Mouse (Mus musculus) midbrain, postnatal 0 days (tissue): ENCODE data around the gene Sgsm2. TPM values are rescaled to one million over a fixed set of nuclear protein-coding genes. Genes with fewer than 3 reads are reported as not detected.

Experiments
- ATAC-seq: fragments of 200-750 bp; cut with Nextera tagmentation; 2 replicates; pipeline ENCODE4 v1.8.0; 2017; ENCODE audit warnings: moderate number of reproducible peaks, mild to moderate bottlenecking, moderate TSS enrichment, moderate library complexity; ENCODE audit not compliant: low FRiP score
- DNase-seq: peaks from one replicate; pipeline ENCODE4 v3.0.0-alpha.2; 2015; ENCODE audit warnings: low spot score
- H3K27ac ChIP-seq: fragments of 300-500 bp; sonication (generic); 2 replicates; pipeline ENCODE4 v1.5.1; 2014; ENCODE audit warnings: low read depth, mild to moderate bottlenecking, low read length, mixed read lengths
- H3K27me3 ChIP-seq: fragments of 300-500 bp; sonication (generic); 2 replicates; pipeline ENCODE4 v1.6.1; 2014; ENCODE audit warnings: low read length, control low read depth, mixed read lengths; ENCODE audit not compliant: insufficient read depth
- H3K36me3 ChIP-seq: fragments of 300-500 bp; sonication (generic); 2 replicates; pipeline ENCODE4 v1.6.1; 2014; ENCODE audit warnings: low read length, control low read depth, mixed read lengths; ENCODE audit not compliant: insufficient read depth
- H3K4me1 ChIP-seq: fragments of 300-500 bp; sonication (generic); 2 replicates; pipeline ENCODE4 v1.6.1; 2014; ENCODE audit warnings: mild to moderate bottlenecking, control low read depth, antibody characterized with exemption, low read length, mixed read lengths; ENCODE audit not compliant: insufficient read depth
- H3K4me2 ChIP-seq: fragments of 300-500 bp; sonication (generic); 2 replicates; pipeline ENCODE4 v1.6.1; 2014; ENCODE audit warnings: low read depth, mild to moderate bottlenecking, low read length, mixed read lengths; ENCODE audit not compliant: poor library complexity, severe bottlenecking
- H3K4me3 ChIP-seq: fragments of 300-500 bp; sonication (generic); 2 replicates; pipeline ENCODE4 v1.5.1; 2014; ENCODE audit warnings: low read depth, mild to moderate bottlenecking, low read length, moderate library complexity
- H3K9ac ChIP-seq: fragments of 300-500 bp; sonication (generic); replicated peaks from 2 replicates; pipeline ENCODE4 v1.6.1; 2014; ENCODE audit warnings: mild to moderate bottlenecking, low read length, moderate library complexity, mixed read lengths; ENCODE audit not compliant: poor library complexity, severe bottlenecking
- H3K9me3 ChIP-seq: fragments of 300-500 bp; sonication (generic); 2 replicates; pipeline ENCODE4 v1.6.1; 2016; ENCODE audit warnings: low read length, control low read depth
- CTCF ChIP-seq: IDR thresholded peaks from 2 replicates; pipeline ENCODE4 v1.5.1; 2016; ENCODE audit warnings: antibody characterized with exemption, mild to moderate bottlenecking
- WGBS: fragments of 180-500 bp; shearing (Covaris S2); extraction: QIAGEN DNeasy Blood & Tissue Kit; methylation state at CpG from one replicate; pipeline ENCODE4 v1.1.7; 2014; 5-methylcytosine and 5-hydroxymethylcytosine counted together
- polyA plus RNA-seq: library from polyadenylated mRNA; unstranded; fragments of >200 nt; fragmentation: Nextera tagmentation; extraction: Ambion mirVana; gene quantifications from 2 replicates; pipeline ENCODE4 v1.2.1, GENCODE M21; 2015
- total RNA-seq: library from RNA; depleted of rRNA; stranded (reverse); fragments of >200 nt; gene quantifications from 2 replicates; pipeline ENCODE4 v1.2.3, GENCODE M21; 2014

Sgsm2 gene
- total and polyA plus RNA-seq, 2 experiments from 2014 or later = 28.8 to 49.1 TPM

DNA sequence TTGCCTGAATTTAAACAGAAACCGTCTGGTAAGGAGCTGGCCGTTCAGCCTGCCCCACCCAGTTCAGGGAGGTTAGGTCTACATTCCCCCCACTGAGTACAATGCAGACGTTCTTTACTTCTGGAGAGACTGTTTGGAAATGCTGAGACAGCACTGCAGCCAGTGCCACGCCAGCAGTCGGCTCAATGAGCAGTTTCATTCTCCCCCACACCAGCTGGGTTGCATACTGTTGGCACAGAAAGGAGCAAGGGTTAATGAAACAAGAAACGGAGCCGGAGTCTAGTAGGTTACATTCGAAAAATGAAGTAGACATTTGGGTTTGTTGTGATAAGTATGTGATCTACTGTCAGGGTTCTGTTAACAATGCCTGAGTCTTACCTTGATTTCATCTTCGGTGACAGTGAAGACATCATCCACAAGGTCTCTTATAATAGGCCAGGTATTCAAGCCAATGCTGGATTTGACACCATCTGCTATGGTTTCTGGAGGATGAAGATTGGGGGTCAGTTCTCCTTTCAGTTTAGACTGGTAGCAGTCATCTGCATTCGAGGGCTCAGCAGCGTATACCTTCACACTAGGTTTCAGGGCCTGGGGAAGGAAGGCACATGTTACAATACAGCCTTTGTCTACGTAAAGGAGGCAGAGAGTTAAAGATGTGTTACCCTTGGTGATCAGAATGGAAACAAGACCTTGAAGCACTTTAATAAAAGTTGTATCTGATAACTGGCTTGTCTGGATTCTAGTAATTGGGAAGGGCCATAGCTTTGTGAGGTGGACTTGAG, 11.9 kb upstream of the Sgsm2 start:
- no peak overlapping the region for H3K27ac ChIP-seq
- DNase-seq = no peak
- no peaks in the 10 kb centered on the region for H3K4me1 ChIP-seq
- no peak for TF ChIP-seq CTCF
- no peak overlapping the region for H3K4me2 ChIP-seq
- no peaks in the 10 kb centered on the region for H3K27me3 ChIP-seq
- H3K4me3 ChIP-seq = no peak overlapping the region
- no peaks in the 10 kb centered on the region for H3K9me3 ChIP-seq
- H3K36me3 ChIP-seq = peaks cover 54% of the 10 kb centered on the region
- no peak overlapping the region for H3K9ac ChIP-seq
- no peak for ATAC-seq
- WGBS = 91% methylated on average over 12 of the region's 12 CpGs

GRCm38 (mm10) chr11:74907850-74908249, 11.0 kb upstream of the Sgsm2 start:
- 96% methylated on average over 6 of the region's 6 CpGs for WGBS
- Histone ChIP-seq H3K27me3 (no peaks in the 10 kb centered on the region), H3K9me3 (no peaks in the 10 kb centered on the region), H3K4me2 (no peak overlapping the region), H3K9ac (no peak overlapping the region), H3K36me3 (peaks cover 64% of the 10 kb centered on the region), H3K4me1 (no peaks in the 10 kb centered on the region), H3K4me3 (no peak overlapping the region), H3K27ac (no peak overlapping the region)
- DNase-seq (no peak), ATAC-seq (no peak)
- TF ChIP-seq CTCF = no peak

DNA sequence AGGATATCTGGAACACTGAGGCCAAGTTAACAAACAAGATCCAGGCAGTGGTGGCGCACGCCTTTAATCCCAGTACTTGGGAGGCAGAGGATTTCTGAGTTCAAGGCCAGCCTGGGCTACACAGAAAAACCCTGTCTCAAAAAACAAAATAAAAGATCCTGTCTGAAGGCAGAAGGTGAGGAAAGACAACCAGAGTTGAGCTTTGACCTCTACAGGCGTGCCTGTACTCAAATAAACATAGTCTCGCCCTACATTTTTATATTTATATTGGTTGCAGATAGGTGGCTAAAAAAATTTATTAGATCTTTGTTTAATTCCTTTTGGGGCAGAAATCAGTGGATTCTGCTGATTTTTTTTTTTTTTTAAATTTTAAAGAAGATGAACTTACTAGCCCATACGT, 5.6 kb upstream of the Sgsm2 start:
- Histone ChIP-seq H3K4me3 (no peak overlapping the region), H3K4me1 (no peaks in the 10 kb centered on the region), H3K27ac (no peak overlapping the region), H3K36me3 (peaks cover 69% of the 10 kb centered on the region), H3K9ac (no peak overlapping the region), H3K27me3 (no peaks in the 10 kb centered on the region), H3K9me3 (no peaks in the 10 kb centered on the region), H3K4me2 (no peak overlapping the region)
- ATAC-seq (no peak), DNase-seq (no peak)
- 93% methylated on average over 5 of the region's 5 CpGs for WGBS
- TF ChIP-seq CTCF = no peak

DNA sequence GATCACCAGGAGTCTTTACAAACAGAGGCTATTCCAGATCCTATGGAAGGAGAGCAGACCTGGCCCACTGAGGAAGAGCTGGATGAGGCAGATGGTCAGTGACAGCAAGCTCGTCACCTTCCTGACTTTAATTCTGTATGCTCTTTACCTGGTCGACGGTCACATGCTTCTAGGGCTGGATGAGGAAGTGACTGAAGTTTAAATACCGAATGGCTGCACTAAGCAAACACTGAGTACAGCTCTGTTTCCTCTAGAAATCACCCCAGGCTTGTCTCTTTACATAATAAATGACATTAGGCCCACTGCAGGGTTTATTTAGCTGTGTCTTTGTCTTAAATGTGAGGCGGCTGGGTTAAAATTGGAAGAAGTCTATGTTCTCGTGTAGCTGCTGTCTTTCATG, 4.7 kb upstream of the Sgsm2 start:
- H3K9ac ChIP-seq = no peak overlapping the region
- TF ChIP-seq CTCF = no peak
- H3K36me3 ChIP-seq = peaks cover 62% of the 10 kb centered on the region
- H3K4me3 ChIP-seq = no peak overlapping the region
- no peaks in the 10 kb centered on the region for H3K9me3 ChIP-seq
- ATAC-seq (no peak), DNase-seq (no peak)
- H3K27me3 ChIP-seq = no peaks in the 10 kb centered on the region
- H3K4me1 ChIP-seq = no peaks in the 10 kb centered on the region
- WGBS = 94% methylated on average over 6 of the region's 6 CpGs
- H3K4me2 ChIP-seq = no peak overlapping the region
- no peak overlapping the region for H3K27ac ChIP-seq

GRCm38 (mm10) chr11:74898517-74898827, 1.6 kb upstream of the Sgsm2 start:
- Histone ChIP-seq H3K27me3 (no peaks in the 10 kb centered on the region), H3K4me3 (peak overlapping the region; percentile 79), H3K9me3 (no peaks in the 10 kb centered on the region), H3K27ac (peak overlapping the region; percentile 94; the same call in 1 of the 2 replicates), H3K4me2 (peak overlapping the region; percentile 73), H3K4me1 (peaks cover 5% of the 10 kb centered on the region; the same call in 1 of the 2 replicates), H3K9ac (peak overlapping the region; percentile 84), H3K36me3 (peaks cover 33% of the 10 kb centered on the region)
- WGBS = 0% methylated on average over 7 of the region's 7 CpGs
- no peak for ATAC-seq
- no peak for DNase-seq
- TF ChIP-seq CTCF = no peak

DNA sequence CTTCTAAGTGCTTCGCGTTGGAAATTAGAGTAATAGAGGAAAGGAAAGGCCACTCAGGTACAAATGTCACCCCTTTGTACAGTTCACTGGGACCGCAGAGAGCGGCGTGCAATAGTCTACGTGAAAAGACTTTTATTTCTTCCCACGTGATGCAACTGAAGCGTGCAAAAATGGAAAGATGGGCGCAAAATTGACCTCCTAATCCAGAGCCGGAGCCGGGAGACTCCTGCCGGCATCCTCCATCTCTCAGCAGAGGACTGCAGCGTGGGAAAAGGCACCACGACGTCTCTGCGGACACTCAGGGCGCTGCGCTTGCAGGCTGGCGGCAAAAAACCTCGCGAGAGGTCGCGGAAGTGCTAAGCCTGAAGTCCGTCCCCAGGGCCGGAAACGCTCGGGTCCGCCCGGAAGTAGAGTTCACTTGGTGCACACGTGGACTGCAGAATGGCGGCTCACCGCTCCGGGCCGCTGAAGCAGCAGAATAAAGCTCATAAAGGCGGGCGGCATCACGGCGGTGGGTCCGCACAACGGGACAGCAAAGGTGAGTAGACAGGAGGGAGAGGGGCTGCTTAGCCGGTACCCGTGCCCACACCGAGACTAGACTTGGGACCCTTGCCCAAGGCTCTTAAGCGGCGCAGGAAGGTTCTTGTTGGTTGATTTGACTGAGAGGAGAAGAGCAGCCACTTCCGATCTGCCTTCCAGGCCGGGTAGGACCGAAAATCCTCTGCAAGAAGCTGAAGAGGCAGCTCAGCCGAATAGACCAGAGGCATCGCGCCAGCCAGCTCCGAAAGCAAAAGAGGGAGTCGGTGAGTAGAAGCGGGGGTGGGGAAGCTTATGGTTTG, 1.0 kb upstream of the Sgsm2 start, which contains the start of gene Tsr1:
Gene Tsr1 (plus strand): TSS at position 394 of the 839 bp plus-strand sequence.
- WGBS = under 1% methylated on average over 54 of the region's 54 CpGs
- peaks cover 28% of the 10 kb centered on the region for H3K36me3 ChIP-seq
- 0 out of 2 replicates have a peak, but pooled peaks have one; percentile 8 for TF ChIP-seq CTCF
- ATAC-seq = peak; percentile 88
- no peaks in the 10 kb centered on the region for H3K9me3 ChIP-seq
- no peaks in the 10 kb centered on the region for H3K27me3 ChIP-seq
- peak within 1 kb of the TSS; percentile 73 for H3K4me2 ChIP-seq
- H3K27ac ChIP-seq = peak within 1 kb of the TSS; percentile 94
- H3K9ac ChIP-seq = peak within 1 kb of the TSS; percentile 84
- H3K4me1 ChIP-seq = peaks cover 5% of the 10 kb centered on the region; the same call in 1 of the 2 replicates
- H3K4me3 ChIP-seq = peak within 1 kb of the TSS; percentile 79
- DNase-seq = peak; percentile 96
